Mouse (Mus musculus) mouse embryonic stem cell (cell line): Measurements from ENCODE around the gene Asb18.

Source experiments
- in situ Hi-C, 2 experiments: fragments of 300-500 bp; cut with MboI; formaldehyde crosslinking; loops; 1 replicate in 1 of 2; 3 replicates in 1 of 2; pipeline ENCODE4 v1.14.3; 2019 to 2020; ENCODE audit warnings: low sequenced_read_pairs in 2 of 2, low pct_unique_long_range_greater_than_20kb in 1 of 2, mixed read lengths in 1 of 2; ENCODE audit not compliant: unreplicated experiment in 1 of 2

Gene Asb18

DNA sequence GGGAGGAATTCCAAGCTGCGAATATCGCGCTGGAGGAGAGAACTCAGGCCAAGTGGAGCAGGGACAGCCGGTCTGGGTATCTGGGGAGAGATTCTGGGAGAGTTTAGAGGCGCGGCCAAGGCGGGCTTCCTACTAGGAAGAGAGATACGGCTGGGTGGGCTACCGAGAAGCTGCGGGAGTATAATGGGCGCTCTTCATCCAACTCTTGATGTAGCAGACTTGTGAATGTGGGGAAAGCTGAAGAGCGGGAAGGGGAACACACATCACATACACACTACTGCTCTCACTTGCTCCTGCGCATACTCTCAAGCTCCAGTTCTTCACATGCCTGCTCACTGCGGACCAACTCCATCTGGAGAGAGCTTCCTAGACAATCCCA is 90.8 kb downstream of the Asb18 start:
- in situ Hi-C loops = no loop called here

DNA sequence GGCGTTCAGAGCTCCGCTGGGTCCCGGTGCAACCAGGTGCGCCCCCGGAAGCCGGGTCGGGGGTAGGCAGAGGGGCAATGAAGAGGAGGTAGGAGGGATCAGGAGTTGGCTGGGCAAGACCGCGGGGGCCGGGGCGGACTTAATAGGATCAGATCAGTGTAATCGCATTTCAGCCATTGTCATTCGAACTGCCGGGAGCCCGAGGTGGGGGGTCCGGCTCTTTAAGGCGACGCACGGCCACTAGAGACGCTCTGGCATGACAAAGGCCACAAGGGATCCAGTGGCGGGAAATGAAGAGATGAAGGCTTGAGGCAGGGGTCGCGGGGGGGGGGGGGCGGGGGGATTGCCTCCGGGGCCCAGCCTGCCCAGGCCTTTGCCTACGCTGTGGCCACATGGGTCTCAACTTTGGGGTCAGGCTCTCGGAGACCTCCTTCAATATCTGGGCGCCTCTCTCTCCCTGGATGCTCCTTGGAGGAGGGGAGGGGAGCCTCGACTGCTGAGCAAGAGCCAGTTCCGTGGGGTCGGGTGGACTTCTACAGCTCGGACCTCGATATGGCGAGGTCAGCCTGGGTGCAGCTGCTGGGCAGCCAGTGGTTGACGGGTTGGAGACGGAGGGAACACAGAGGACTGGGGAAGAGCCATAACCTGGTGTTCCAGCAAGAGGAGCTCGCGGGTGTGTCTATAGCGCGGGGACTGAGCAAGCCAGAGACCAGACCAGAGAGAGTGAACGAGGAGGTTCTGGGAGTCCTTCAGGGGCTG is 91.4 kb downstream of the Asb18 start:
- in situ Hi-C loops = no loop called here

DNA sequence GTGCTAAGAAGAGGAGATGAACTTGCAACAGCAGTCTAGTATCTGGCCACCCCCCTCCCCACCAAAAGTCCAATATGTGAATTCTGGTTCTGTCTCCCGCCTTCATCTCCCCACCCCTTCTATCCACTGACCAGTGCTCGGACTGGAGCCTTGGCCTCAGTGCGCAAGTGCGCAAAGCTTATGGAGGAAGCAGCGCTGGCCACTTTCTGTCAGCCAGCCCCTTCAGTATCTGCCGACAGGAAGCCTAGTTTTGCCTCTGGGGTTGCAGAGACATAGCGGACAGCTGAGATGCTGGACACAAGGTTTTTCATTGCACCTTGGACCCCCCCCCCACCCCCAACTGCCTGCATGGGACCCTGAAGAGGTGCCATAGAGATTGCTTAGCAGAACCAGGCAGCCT is 92.2 kb downstream of the Asb18 start:
- in situ Hi-C loops = no loop called here

DNA sequence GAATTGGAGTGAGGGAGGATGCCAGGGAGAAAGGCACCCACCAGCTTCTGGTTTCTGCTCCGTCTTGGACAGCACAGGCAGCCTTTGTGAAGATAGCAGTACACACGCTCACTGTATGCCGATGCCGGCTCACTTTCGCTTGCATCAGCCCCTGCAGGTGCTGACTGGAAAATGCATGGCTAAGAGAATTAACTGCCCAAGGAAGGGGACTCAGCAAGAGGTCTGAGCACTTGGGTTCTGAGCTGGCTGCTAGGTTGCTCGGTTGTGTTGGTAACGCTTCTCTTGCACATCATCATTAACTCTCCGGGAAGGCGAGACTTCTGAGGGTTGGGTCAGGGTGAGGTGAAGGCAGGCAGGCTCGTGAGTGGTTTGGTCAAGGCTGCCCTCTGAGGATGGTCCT is 92.7 kb downstream of the Asb18 start:
- in situ Hi-C loops = no loop called here

DNA sequence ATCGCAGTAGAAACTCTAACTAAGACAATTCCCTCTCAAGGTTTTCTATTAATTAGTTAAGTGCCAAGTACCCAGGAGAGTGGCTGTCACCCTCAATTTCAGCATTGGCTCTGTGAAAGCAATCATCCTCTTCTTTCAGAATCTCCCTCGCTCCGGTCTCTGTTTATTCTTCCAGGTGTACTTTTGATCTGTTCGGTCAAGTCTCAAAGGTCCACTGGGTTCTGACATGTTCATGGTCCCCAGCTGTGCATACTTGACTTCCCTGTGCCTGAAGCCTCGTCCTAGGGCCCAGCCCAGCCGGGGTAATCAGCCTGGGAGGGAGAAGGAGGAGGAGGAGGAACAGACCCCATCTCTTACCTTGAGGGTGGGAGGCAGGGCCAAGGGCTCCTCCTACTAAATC is 95.3 kb downstream of the Asb18 start:
- in situ Hi-C loops = no loop called here

DNA sequence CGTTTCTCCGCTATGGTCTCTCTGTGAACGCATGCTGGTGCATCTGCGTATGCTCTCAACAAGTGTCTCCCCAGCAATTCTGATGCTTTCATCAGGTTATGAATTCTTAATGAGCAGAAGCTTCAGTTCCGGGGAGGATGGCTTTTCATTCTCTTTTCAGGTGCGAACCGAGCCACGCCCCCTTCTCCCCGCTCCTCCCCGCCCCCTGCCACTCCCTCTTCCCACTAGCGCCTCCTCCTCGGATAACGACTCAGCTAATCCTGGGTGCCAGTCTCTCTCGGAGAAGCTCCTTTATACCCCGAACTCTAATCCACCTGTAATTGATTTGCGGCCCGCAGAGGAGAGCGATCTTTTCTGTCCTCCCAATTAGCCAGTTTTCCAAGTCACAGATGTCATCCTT is 96.4 kb downstream of the Asb18 start:
- in situ Hi-C loops = no loop called here

DNA sequence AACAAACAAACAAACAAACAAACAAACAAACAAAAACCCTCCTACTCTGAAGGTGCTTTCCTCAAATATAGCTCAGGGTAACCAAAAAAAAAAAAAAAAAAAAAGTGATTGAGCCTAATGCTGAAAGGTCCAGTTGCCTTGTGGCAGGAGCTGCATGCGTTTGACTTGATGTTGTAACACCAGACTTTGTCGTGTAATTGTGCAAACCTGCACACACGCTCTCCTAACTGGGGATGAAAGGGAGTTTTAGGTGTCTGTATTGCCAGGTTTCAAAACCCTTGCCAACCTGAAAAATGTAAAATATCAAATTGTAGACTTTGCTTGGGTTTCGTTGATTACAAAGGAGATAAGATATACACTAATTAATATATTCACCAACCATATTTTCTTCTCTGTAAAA is 100.9 kb downstream of the Asb18 start:
- in situ Hi-C loops = no loop called here

DNA sequence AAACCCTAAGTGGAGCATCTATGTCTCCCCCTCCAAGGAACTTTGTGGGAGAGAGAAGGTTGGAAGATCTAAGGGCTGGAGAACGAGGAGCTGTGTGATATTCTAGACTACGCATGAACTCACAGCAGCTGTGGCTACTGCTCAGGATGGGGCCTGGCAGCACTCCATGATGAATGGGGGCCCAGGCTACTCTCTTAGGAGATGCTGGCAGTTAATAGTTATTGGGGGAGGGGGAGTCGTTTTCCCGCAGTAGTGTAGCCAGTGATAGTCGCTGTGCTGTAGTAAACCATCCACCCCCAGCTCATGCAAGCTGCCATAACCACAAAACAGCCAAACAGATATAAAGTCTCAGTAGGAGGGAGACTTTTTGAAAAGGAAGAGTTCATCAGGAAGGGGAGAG is 102.1 kb downstream of the Asb18 start:
- in situ Hi-C loops = no loop called here

DNA sequence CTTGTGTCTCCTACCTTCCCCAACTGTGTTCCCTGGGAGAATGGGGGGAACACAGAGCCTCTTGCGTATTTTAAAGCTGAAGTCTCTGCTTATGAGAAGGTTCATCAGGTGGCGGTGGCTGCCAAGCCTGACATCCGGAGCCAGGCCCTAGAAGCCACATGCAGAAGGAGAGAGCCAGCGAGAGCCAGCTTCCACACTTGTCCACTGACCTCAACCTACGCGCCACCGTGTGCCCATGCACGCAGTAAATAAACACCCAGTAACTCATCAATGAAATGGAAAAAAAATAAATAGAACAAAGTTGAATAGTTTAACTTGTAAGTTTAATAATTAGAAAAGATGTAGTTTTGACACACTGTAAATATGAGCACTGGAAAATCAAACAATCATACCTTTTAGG is 104.7 kb downstream of the Asb18 start:
- in situ Hi-C loops = no loop called here

DNA sequence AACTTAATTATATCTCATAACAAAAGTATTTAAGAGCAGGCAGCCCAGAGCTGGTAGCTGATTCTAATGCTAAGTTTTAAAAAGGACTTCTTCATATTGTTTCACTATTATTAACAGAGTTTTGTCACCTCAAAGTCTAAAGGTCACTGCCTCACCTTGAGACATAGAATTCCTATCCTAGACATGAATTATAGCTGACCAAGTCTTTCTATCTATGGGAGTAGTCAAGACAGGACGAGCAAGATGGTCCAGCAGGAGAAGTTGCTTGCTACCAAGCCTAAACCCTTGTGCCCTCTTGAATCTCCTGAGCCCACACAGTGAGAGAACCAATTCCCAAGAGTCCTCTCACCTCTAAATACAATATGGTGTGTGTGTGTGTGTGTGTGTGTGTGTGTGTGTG is 111.8 kb downstream of the Asb18 start:
- in situ Hi-C loops = no loop called here

DNA sequence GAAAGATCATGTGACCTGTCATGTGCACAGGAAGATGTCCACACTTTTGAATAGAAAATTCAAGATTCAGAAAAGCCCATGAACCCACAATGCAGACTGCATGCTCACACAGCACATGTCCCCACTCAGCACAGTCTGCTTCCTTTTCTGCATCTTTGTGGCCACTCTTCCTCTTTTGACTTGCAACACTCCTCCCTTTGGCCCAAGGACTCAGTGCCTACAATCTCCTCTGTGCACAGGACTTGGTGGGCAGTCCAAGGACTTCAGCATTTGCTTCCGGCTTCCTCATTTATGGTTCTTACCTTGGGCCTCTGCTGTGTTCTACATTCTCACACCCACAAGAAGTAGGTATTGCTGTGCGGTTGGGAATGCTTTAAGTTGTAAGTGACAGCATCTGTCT is 112.2 kb downstream of the Asb18 start:
- in situ Hi-C loops = no loop called here

DNA sequence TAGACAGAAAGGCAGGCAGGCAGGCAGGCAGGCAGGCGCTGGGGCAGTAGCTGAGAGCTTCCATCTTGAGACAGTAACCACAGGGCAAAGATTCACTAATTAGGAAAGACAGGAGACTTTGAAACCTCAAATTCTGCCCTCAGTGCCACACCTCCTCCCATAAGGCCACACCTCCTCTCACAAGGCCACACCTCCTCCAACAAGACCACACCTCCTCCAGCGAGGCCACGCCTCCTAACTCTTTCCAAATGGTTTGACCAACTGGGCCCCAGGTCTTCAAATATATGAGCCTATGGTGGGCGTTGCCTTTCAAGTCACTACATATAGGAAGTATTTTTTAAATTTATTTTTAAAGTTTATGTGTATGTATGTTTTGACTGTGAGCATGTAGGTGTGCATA is 113.1 kb downstream of the Asb18 start:
- in situ Hi-C loops = no loop called here
